Mouse (Mus musculus) neural tube, embryonic 11.5 days (tissue): ENCODE measurements around the gene Iqsec3. TPM values are rescaled to one million over a fixed set of nuclear protein-coding genes. Genes with fewer than 3 reads are reported as not detected.

Experiments
- ATAC-seq: fragments of 200-750 bp; cut with Nextera tagmentation; 2 replicates; pipeline ENCODE4 v1.8.0; 2017; ENCODE audit warnings: moderate number of reproducible peaks, mild to moderate bottlenecking, moderate TSS enrichment, moderate library complexity; ENCODE audit not compliant: insufficient read depth, low FRiP score, low TSS enrichment
- DNase-seq: peaks from one replicate; pipeline ENCODE4 v3.0.0-alpha.2; 2015; ENCODE audit warnings: low spot score
- H3K27ac ChIP-seq: fragments of 300-500 bp; sonication (generic); 2 replicates; pipeline ENCODE4 v1.5.1; 2014; ENCODE audit warnings: low read depth, mild to moderate bottlenecking, low read length
- H3K27me3 ChIP-seq: fragments of 300-500 bp; sonication (generic); 2 replicates; pipeline ENCODE4 v1.6.1; 2014; ENCODE audit warnings: mild to moderate bottlenecking, low read length, mixed read lengths; ENCODE audit not compliant: control insufficient read depth, insufficient read depth
- H3K36me3 ChIP-seq: fragments of 300-500 bp; sonication (generic); 2 replicates; pipeline ENCODE4 v1.6.1; 2014; ENCODE audit warnings: mild to moderate bottlenecking, low read length, moderate library complexity, mixed read lengths; ENCODE audit not compliant: control insufficient read depth, insufficient read depth
- H3K4me1 ChIP-seq: fragments of 300-500 bp; sonication (generic); 2 replicates; pipeline ENCODE4 v1.6.1; 2014; ENCODE audit warnings: low read length, mixed read lengths; ENCODE audit not compliant: control insufficient read depth, insufficient read depth
- H3K4me2 ChIP-seq: fragments of 300-500 bp; sonication (generic); 2 replicates; pipeline ENCODE4 v1.6.1; 2014; ENCODE audit warnings: low read depth, mild to moderate bottlenecking, moderate library complexity
- H3K4me3 ChIP-seq: fragments of 300-500 bp; sonication (generic); 2 replicates; pipeline ENCODE4 v1.5.1; 2014; ENCODE audit warnings: low read depth, low read length
- H3K9ac ChIP-seq: fragments of 300-500 bp; sonication (generic); 2 replicates; pipeline ENCODE4 v1.6.1; 2014; ENCODE audit warnings: mild to moderate bottlenecking, low read length
- H3K9me3 ChIP-seq: fragments of 300-500 bp; sonication (generic); 2 replicates; pipeline ENCODE4 v1.6.1; 2016; ENCODE audit warnings: low read length; ENCODE audit not compliant: control insufficient read depth
- WGBS: fragments of 180-500 bp; shearing (Covaris S2); extraction: QIAGEN DNeasy Blood & Tissue Kit; methylation state at CpG from one replicate; pipeline ENCODE4 v1.1.7; 2014; 5-methylcytosine and 5-hydroxymethylcytosine counted together
- polyA plus RNA-seq: library from polyadenylated mRNA; unstranded; fragments of >200 nt; fragmentation: Nextera tagmentation; extraction: Ambion mirVana; gene quantifications from 2 replicates; pipeline ENCODE4 v1.2.1, GENCODE M21; 2014

Gene Iqsec3
- polyA plus RNA-seq, 1 experiment from 2014 or later: 2.6 TPM

DNA sequence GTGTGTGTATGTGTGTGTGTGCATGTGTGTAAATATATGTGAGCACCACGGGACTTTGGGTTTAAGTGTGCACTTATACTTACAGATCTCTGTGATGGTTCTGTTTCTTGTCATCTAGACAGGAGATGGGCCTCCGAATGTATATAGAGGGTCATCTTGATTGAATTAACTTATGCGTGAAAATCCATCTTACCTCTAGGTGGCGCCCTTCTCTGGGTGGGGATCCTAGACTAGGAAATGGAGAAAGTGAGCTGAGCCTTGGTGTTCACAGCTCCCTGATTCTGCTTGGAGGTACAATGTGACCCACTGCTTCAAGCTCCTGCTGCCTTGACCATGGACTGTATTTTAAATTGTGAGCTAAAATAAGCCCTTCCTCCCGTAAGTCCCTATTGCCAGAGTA is 34.8 kb upstream of the Iqsec3 start:
- ATAC-seq (no peak), DNase-seq (no peak)
- Histone ChIP-seq H3K36me3 (no peaks in the 10 kb centered on the region), H3K4me2 (no peak overlapping the region), H3K4me3 (no peak overlapping the region), H3K9me3 (no peaks in the 10 kb centered on the region), H3K4me1 (no peaks in the 10 kb centered on the region), H3K9ac (no peak overlapping the region), H3K27me3 (no peaks in the 10 kb centered on the region), H3K27ac (no peak overlapping the region)
- WGBS: 70% methylated on average over 5 of the region's 5 CpGs

GRCm38 (mm10) chr6:121501044-121501638 is 27.7 kb upstream of the Iqsec3 start:
- no peak overlapping the region for H3K27ac ChIP-seq
- no peaks in the 10 kb centered on the region for H3K36me3 ChIP-seq
- DNase-seq (no peak), ATAC-seq (peak; percentile 48; the same call in 1 of the 2 replicates)
- no peak overlapping the region for H3K4me3 ChIP-seq
- no peaks in the 10 kb centered on the region for H3K4me1 ChIP-seq
- no peaks in the 10 kb centered on the region for H3K27me3 ChIP-seq
- no peak overlapping the region for H3K4me2 ChIP-seq
- 62% methylated on average over 3 of the region's 3 CpGs for WGBS
- H3K9ac ChIP-seq: no peak overlapping the region
- H3K9me3 ChIP-seq: no peaks in the 10 kb centered on the region

- WGBS: 80% methylated on average over 3 of the region's 3 CpGs
- Histone ChIP-seq H3K27me3 (no peaks in the 10 kb centered on the region), H3K4me3 (no peak overlapping the region), H3K4me2 (no peak overlapping the region), H3K9me3 (no peaks in the 10 kb centered on the region), H3K9ac (no peak overlapping the region), H3K36me3 (no peaks in the 10 kb centered on the region), H3K4me1 (no peaks in the 10 kb centered on the region), H3K27ac (no peak overlapping the region)
- DNase-seq (no peak), ATAC-seq (no peak)
Observed at GRCm38 (mm10) chr6:121499856-121500255, 26.4 kb upstream of the Iqsec3 start.

GRCm38 (mm10) chr6:121498819-121499535 is 25.5 kb upstream of the Iqsec3 start:
- Histone ChIP-seq H3K4me3 (no peak overlapping the region), H3K4me2 (no peak overlapping the region), H3K27ac (no peak overlapping the region), H3K4me1 (no peaks in the 10 kb centered on the region), H3K36me3 (no peaks in the 10 kb centered on the region), H3K27me3 (no peaks in the 10 kb centered on the region), H3K9ac (no peak overlapping the region), H3K9me3 (no peaks in the 10 kb centered on the region)
- 23% methylated on average over 9 of the region's 9 CpGs for WGBS
- ATAC-seq (peak; percentile 60; the same call in 1 of the 2 replicates), DNase-seq (no peak)

GRCm38 (mm10) chr6:121495606-121496005 is 22.1 kb upstream of the Iqsec3 start:
- Histone ChIP-seq H3K9ac (no peak overlapping the region), H3K36me3 (no peaks in the 10 kb centered on the region), H3K9me3 (no peaks in the 10 kb centered on the region), H3K27me3 (no peaks in the 10 kb centered on the region), H3K4me2 (no peak overlapping the region), H3K4me3 (no peak overlapping the region), H3K27ac (no peak overlapping the region), H3K4me1 (no peaks in the 10 kb centered on the region)
- 29% methylated on average over 7 of the region's 7 CpGs for WGBS
- DNase-seq: no peak
- ATAC-seq: no peak

DNA sequence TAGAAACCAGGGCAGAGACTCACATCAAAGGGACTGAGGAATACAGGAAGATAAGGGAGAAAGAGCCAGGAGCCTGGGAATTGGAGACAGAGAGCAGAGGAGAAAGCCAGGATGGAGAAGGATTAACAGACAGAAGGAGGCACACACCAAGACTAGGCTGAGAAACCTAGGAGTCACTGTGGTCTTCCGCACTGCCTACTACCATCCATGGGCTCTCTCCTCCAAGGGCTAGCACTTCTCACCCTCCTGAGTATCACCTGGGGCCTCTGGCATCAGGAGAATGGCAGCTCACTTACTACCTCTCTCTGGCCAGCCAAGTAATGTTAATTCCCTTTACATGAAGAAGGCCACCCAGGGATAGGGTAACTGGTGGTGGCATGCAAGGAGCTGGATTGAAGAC is 21.5 kb upstream of the Iqsec3 start:
- WGBS: 79% methylated on average over 1 of the region's 1 CpGs
- ATAC-seq: no peak
- Histone ChIP-seq H3K27ac (no peak overlapping the region), H3K4me3 (no peak overlapping the region), H3K36me3 (no peaks in the 10 kb centered on the region), H3K9me3 (no peaks in the 10 kb centered on the region), H3K27me3 (no peaks in the 10 kb centered on the region), H3K9ac (no peak overlapping the region), H3K4me1 (no peaks in the 10 kb centered on the region), H3K4me2 (no peak overlapping the region)
- no peak for DNase-seq

DNA sequence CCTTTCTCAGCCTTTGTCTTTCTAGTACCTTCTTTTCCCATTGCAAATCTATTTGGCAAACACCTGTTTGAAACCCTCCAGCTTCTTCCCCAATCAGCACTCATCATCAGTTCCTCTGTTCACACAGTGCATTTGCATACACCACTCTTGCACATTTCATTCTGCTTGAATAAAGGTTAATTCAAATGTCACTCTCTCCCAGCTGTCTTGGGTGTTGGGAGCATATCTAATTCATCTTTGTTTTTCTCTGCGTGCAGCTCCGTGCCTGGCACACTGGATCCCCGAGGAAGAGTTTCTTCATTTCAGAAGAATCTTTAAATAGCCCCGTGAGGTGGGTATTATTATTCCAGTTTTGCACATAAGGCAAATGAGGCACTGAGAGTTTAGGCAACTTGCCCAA is 20.8 kb upstream of the Iqsec3 start:
- no peaks in the 10 kb centered on the region for H3K9me3 ChIP-seq
- no peaks in the 10 kb centered on the region for H3K4me1 ChIP-seq
- H3K27me3 ChIP-seq: no peaks in the 10 kb centered on the region
- no peak overlapping the region for H3K9ac ChIP-seq
- no peak overlapping the region for H3K4me2 ChIP-seq
- H3K27ac ChIP-seq: no peak overlapping the region
- WGBS: 47% methylated on average over 4 of the region's 4 CpGs
- H3K36me3 ChIP-seq: no peaks in the 10 kb centered on the region
- 0 out of 2 replicates have a peak, but pooled peaks have one; percentile 45 for ATAC-seq
- no peak for DNase-seq
- no peak overlapping the region for H3K4me3 ChIP-seq

DNA sequence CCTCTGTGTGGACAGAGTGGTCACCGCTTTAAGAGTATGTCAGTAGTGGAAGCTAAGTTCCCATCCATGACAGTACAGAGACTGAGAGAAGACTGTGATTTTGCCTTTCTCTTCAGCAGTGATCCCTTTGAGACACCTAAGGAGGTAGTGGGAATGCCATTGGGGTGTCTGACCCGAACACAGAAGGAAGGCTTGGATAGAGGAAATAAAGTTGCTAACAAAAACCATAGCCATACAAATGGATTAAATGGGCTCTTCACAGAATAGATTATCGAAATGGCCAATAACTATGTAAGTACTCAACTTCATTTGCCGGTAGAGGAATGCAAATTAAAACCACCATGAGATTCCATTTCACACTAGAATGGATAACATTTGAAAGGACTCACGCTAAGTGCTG is 17.9 kb upstream of the Iqsec3 start:
- ATAC-seq: no peak
- H3K4me3 ChIP-seq: no peak overlapping the region
- H3K4me2 ChIP-seq: no peak overlapping the region
- 85% methylated on average over 5 of the region's 5 CpGs for WGBS
- H3K27ac ChIP-seq: no peak overlapping the region
- H3K4me1 ChIP-seq: no peaks in the 10 kb centered on the region
- no peak for DNase-seq
- no peaks in the 10 kb centered on the region for H3K27me3 ChIP-seq
- no peaks in the 10 kb centered on the region for H3K9me3 ChIP-seq
- no peak overlapping the region for H3K9ac ChIP-seq
- no peaks in the 10 kb centered on the region for H3K36me3 ChIP-seq

- H3K27me3 ChIP-seq: peaks cover 11% of the 10 kb centered on the region; the same call in 1 of the 2 replicates
- peak overlapping the region; percentile 42; the same call in 1 of the 2 replicates for H3K4me3 ChIP-seq
- H3K9ac ChIP-seq: no peak overlapping the region
- DNase-seq (no peak), ATAC-seq (no peak)
- WGBS: 34% methylated on average over 5 of the region's 5 CpGs
- no peaks in the 10 kb centered on the region for H3K36me3 ChIP-seq
- no peaks in the 10 kb centered on the region for H3K4me1 ChIP-seq
- H3K4me2 ChIP-seq: peak overlapping the region; percentile 57
- H3K27ac ChIP-seq: no peak overlapping the region
- H3K9me3 ChIP-seq: no peaks in the 10 kb centered on the region
Observed at GRCm38 (mm10) chr6:121472273-121472672, 1.2 kb downstream of the Iqsec3 start.
